Mouse (Mus musculus): Measurements from ENCODE around the gene Cdc27.

GRCm38 (mm10) chr11:104572566-104572965, 22.1 kb upstream of the Cdc27 start:
- TF ChIP-seq HCFC1 (IDR thresholded peaks at IDR 0.05; ENCODE audit: borderline replicate concordance, insufficient read depth, low read length) (no peak), ZC3H11A (IDR thresholded peaks at IDR 0.05; ENCODE audit: borderline replicate concordance, low read depth, low read length) (no peak), ZNF384 (IDR thresholded peaks at IDR 0.05; ENCODE audit: low read depth, low read length) (no peak), CHD2 (IDR thresholded peaks at IDR 0.05; ENCODE audit: low read depth, low read length) (no peak), MAFK (IDR thresholded peaks at IDR 0.05; ENCODE audit: insufficient read depth, low read depth, low read length) (no peak)

Measured in ES-E14 (cell line).